Mouse (Mus musculus): ENCODE data around the gene Eral1.

Eral1 gene

DNA sequence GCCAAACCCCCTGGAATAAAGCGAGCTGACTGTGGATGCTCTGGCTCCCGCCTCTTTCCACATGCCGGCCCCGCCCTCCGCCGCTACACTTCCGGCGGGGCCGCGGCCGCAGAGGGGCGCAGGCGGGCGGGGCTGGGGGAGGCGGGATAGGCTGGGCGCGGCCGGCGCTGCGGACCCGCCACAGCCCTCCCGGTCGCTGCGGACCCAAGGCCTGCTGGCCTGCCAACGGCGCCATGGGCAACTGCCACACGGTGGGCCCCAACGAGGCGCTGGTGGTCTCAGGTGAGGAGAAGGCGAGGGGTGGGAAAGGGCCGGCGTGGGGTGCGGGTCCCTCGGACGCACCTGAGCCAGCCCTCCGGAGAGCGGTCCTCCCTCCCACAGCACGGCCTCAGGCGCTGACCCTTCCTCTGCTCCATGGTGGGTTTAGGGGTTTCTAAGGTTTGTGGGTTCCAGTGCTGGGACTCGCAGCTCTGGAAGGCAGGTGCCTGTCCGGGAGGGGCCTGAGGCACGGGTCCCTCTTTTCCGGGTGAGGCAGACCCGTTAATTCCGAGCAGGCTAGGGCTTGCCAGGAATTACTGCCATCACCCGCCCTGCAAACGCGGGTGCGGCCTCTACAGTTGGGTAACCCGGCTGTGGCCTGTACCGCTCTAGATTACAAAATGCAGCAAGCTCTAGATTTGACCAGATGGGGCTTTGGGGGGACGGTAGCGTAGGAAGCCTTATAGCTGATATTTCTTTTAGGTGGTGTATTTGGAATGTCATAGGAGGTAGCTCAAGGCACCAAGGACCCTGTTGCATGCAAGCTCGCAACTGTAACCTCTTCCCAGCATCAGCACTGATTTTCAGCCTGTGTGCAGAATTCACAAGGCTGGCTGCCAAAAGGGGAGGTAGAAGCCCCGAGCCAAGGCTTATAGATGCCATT, 42.1 kb downstream of the Eral1 start, which contains the start of gene Flot2:
Gene Flot2 (plus strand): TSS at position 101 of the 922 bp plus-strand sequence.
- DNase-seq (ENCODE audit: low spot score), result peak; percentile 84

DNA sequence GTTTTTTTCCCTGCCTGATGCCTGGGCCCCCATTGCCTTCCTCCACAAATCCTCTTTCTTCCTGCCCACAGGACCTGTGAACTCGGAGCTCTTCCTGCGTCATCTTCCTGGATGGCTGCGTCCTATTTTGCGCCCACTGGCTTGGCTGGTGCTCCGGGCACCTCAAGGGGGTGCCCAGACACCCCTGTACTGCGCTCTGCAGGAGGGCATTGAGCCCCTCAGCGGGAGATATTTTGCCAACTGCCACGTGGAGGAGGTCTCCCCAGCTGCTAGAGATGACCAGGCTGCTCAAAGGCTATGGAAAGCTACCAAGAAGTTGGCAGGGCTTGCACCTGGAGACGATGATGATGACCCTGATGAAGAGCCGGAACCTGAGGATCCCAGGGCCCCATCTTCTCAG, 43.4 kb downstream of the Eral1 start:
- DNase-seq (ENCODE audit: low spot score), result no peak

- DNase-seq (ENCODE audit: low spot score), result no peak
These were observed 46.1 kb downstream of the Eral1 start for GRCm38 (mm10) chr11:78033931-78034617.

DNA sequence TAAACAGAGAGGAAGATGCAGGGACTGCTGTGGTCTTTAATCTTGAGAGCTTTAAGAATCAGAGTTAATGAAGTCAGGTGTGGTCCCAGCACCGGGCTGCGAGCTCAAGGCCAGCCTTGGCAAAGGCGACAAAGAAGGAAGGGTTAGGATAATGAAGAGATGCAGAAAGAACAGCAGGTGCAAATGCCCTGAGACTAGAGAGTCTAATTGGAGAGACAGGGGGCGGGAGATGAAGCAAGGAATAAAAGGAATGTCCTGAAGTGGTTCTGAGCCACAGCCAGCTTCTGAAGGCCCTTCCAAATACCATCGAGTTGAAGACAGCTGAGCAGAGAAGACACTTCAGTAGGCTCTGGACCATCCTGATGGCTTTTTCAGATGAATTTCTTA, 47.4 kb downstream of the Eral1 start:
- no peak for DNase-seq (ENCODE audit: low spot score)

GRCm38 (mm10) chr11:78031947-78032808, 48.0 kb downstream of the Eral1 start, which contains the start of gene Dhrs13:
Gene Dhrs13 (plus strand): TSS chr11:78032280.
- peak; percentile 96 for DNase-seq (ENCODE audit: low spot score)

- no peak for DNase-seq (ENCODE audit: low spot score)
These were observed 48.8 kb downstream of the Eral1 start for GRCm38 (mm10) chr11:78031389-78031788.

GRCm38 (mm10) chr11:78030600-78030999, 49.6 kb downstream of the Eral1 start:
- DNase-seq (ENCODE audit: low spot score), result no peak

DNA sequence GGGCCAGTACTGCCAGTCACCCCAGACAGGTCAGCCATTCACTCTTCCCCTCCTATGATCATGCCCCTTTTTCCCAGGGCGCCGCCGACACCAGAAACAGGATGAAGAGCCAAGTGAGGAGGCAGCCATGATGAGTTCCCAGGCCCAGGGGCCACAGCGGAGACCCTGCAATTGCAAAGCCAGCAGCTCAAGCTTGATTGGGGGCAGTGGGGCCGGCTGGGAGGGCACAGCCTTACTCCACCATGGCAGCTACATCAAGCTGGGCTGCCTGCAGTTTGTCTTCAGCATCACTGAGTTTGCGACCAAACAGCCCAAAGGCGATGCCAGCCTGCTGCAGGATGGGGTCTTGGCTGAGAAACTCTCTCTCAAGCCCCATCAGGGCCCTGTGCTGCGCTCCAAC, 50.9 kb downstream of the Eral1 start:
- no peak for DNase-seq (ENCODE audit: low spot score)

- DNase-seq (ENCODE audit: low spot score), result peak; percentile 78
These were observed 56.6 kb downstream of the Eral1 start for GRCm38 (mm10) chr11:78023607-78024006.
